Mouse (Mus musculus): Measurements from ENCODE around the gene Dnajc13. TPM values are rescaled to one million over a fixed set of nuclear protein-coding genes. Genes with fewer than 3 reads are reported as not detected.
A peak's percentile ranks its signal among the peaks of the same experiment; 100 is the strongest.

Dnajc13 gene
- 7.3 and 9.1 TPM in 2 replicates for polyA plus RNA-seq (2015; fragmentation: Nextera tagmentation; extraction: Ambion mirVana)

DNA sequence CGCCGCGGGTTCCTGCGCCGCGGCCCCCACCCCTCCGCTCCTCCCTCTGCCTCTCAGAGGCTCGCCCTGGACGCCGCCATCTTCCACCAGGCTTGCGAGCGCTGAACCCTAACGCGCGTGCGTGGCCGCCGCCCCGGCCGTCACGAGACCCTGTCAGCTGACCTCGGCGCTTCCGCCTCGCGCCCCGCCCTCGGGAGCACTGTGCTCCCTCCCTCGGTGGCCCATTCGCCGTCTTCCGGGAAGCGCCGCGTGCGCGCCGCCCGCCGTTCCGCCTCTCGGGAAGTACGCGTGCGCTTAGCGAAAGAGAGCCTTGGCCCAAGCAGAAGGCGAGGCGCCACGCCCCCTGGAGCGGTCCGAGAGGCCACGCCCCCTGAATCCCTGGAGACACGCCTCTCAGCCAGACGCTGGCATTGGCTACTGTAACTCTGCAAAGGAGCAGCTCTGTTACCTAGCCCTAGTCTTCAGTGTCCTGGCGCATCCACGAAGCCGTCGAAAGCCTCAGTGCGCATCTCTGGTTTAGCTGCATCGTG lies at the start of gene Dnajc13:
TSS of gene Dnajc13 (minus strand) at position 108 of the 530 bp plus-strand sequence.
- ATAC-seq (ENCODE audit: low read depth): peak; percentile 96
- peak within 1 kb of the TSS; percentile 89 for H3K4me3 ChIP-seq (ENCODE audit: low read depth, low read length)
- H3K4me1 ChIP-seq (ENCODE audit: control insufficient read depth, low read depth, low read length): peaks cover 16% of the 10 kb centered on the region
- peak within 1 kb of the TSS; percentile 83 for H3K9ac ChIP-seq (ENCODE audit: low read depth, low read length)
- peak within 1 kb of the TSS; percentile 79 for H3K27ac ChIP-seq (ENCODE audit: low read length)
- H3K4me2 ChIP-seq (ENCODE audit: low read depth, low read length): peak within 1 kb of the TSS; percentile 69
- under 1% methylated on average over 59 of the region's 60 CpGs for WGBS (ENCODE audit: insufficient replicate concordance)
- H3K9me3 ChIP-seq (replicated peaks; ENCODE audit: control insufficient read depth, low read length): no peaks in the 10 kb centered on the region
- no peaks in the 10 kb centered on the region for H3K36me3 ChIP-seq (ENCODE audit: control insufficient read depth, insufficient read depth)
- no peaks in the 10 kb centered on the region for H3K27me3 ChIP-seq (ENCODE audit: control insufficient read depth, insufficient read depth, low read depth, low read length)

DNA sequence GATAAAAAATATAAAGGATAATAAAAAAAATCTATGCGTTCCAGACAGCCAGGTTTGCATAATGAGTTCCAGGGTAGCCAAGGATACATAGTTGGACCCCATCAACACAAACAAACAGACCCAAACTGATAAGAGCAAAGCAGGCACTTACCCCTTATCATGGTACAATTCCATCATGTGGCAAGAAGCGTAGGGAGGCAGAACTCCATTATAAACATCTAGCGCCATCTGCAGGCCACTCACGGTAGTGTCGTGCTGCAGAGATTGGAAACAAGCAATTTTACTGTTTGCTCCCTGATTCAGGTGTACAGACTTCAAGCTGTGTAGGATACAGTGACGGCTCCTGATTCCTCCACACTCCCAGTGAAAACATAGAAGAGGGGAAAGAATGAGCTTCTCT lies 44.0 kb upstream of the Dnajc13 start:
- ATAC-seq (ENCODE audit: low read depth): no peak
- H3K9me3 ChIP-seq (replicated peaks; ENCODE audit: control insufficient read depth, low read length): no peaks in the 10 kb centered on the region
- H3K4me3 ChIP-seq (ENCODE audit: low read depth, low read length): no peak overlapping the region
- no peaks in the 10 kb centered on the region; the same call in 1 of the 2 replicates for H3K4me1 ChIP-seq (ENCODE audit: control insufficient read depth, low read depth, low read length)
- WGBS (ENCODE audit: insufficient replicate concordance): 13% methylated on average over 6 of the region's 6 CpGs
- no peak overlapping the region for H3K4me2 ChIP-seq (ENCODE audit: low read depth, low read length)
- H3K9ac ChIP-seq (ENCODE audit: low read depth, low read length): no peak overlapping the region
- no peaks in the 10 kb centered on the region for H3K27me3 ChIP-seq (ENCODE audit: control insufficient read depth, insufficient read depth, low read depth, low read length)
- no peak overlapping the region for H3K27ac ChIP-seq (ENCODE audit: low read length)
- no peaks in the 10 kb centered on the region for H3K36me3 ChIP-seq (ENCODE audit: control insufficient read depth, insufficient read depth)

DNA sequence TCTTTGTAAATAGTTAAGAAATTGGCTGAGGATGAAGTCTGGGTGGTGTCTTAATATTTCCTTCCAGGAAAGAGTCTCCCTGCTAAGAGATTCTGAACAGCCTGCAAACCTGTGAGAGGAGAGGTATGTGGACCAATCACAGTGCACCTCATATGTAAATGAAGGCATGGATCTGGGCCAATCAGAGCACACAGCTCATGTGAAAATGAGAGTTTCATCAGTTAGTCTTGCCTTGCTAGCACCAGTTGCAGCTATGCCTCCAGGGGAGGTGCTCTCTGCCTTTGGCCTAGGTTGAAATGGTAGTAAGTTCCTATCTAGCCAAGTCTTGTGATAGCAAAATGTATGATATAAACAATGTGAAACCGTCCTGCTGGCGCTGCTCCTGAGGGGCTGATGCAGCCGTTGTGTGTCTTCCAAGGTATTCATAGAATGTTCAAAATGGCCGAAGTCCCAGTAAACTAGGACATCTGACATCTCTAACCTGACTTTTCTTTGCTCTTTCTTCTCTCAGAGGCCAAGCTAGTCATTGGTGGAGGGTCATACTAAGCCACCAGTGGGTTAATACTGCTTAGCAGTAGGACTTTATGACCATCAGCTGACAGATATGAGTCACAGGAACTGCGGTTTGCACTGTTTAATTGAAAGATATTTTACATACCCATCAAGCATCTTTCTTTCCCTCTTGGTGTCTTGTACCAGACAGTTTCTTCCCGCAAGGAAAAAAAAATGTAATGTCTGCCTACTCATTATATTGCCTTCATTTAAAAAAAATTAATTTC lies 42.8 kb upstream of the Dnajc13 start:
- no peaks in the 10 kb centered on the region for H3K9me3 ChIP-seq (replicated peaks; ENCODE audit: control insufficient read depth, low read length)
- no peaks in the 10 kb centered on the region; the same call in 1 of the 2 replicates for H3K4me1 ChIP-seq (ENCODE audit: control insufficient read depth, low read depth, low read length)
- WGBS (ENCODE audit: insufficient replicate concordance): 71% methylated on average over 6 of the region's 6 CpGs
- H3K4me2 ChIP-seq (ENCODE audit: low read depth, low read length): no peak overlapping the region
- H3K27ac ChIP-seq (ENCODE audit: low read length): no peak overlapping the region
- H3K27me3 ChIP-seq (ENCODE audit: control insufficient read depth, insufficient read depth, low read depth, low read length): no peaks in the 10 kb centered on the region
- no peaks in the 10 kb centered on the region for H3K36me3 ChIP-seq (ENCODE audit: control insufficient read depth, insufficient read depth)
- no peak overlapping the region for H3K4me3 ChIP-seq (ENCODE audit: low read depth, low read length)
- no peak for ATAC-seq (ENCODE audit: low read depth)
- no peak overlapping the region for H3K9ac ChIP-seq (ENCODE audit: low read depth, low read length)

GRCm38 (mm10) chr9:104304800-104305199 lies 42.1 kb upstream of the Dnajc13 start:
- H3K9me3 ChIP-seq (replicated peaks; ENCODE audit: control insufficient read depth, low read length): no peaks in the 10 kb centered on the region
- no peaks in the 10 kb centered on the region for H3K27me3 ChIP-seq (ENCODE audit: control insufficient read depth, insufficient read depth, low read depth, low read length)
- no peaks in the 10 kb centered on the region for H3K36me3 ChIP-seq (ENCODE audit: control insufficient read depth, insufficient read depth)
- H3K27ac ChIP-seq (ENCODE audit: low read length): no peak overlapping the region
- ATAC-seq (ENCODE audit: low read depth): no peak
- no peak overlapping the region for H3K4me3 ChIP-seq (ENCODE audit: low read depth, low read length)
- no peak overlapping the region for H3K9ac ChIP-seq (ENCODE audit: low read depth, low read length)
- 55% methylated on average over 10 of the region's 10 CpGs for WGBS (ENCODE audit: insufficient replicate concordance)
- H3K4me1 ChIP-seq (ENCODE audit: control insufficient read depth, low read depth, low read length): no peaks in the 10 kb centered on the region; the same call in 1 of the 2 replicates
- no peak overlapping the region for H3K4me2 ChIP-seq (ENCODE audit: low read depth, low read length)

GRCm38 (mm10) chr9:104304376-104304775 lies 41.6 kb upstream of the Dnajc13 start:
- no peak overlapping the region for H3K9ac ChIP-seq (ENCODE audit: low read depth, low read length)
- H3K4me1 ChIP-seq (ENCODE audit: control insufficient read depth, low read depth, low read length): no peaks in the 10 kb centered on the region; the same call in 1 of the 2 replicates
- 55% methylated on average over 4 of the region's 4 CpGs for WGBS (ENCODE audit: insufficient replicate concordance)
- no peaks in the 10 kb centered on the region for H3K27me3 ChIP-seq (ENCODE audit: control insufficient read depth, insufficient read depth, low read depth, low read length)
- H3K36me3 ChIP-seq (ENCODE audit: control insufficient read depth, insufficient read depth): no peaks in the 10 kb centered on the region
- H3K4me3 ChIP-seq (ENCODE audit: low read depth, low read length): no peak overlapping the region
- no peak for ATAC-seq (ENCODE audit: low read depth)
- H3K4me2 ChIP-seq (ENCODE audit: low read depth, low read length): no peak overlapping the region
- H3K27ac ChIP-seq (ENCODE audit: low read length): no peak overlapping the region
- no peaks in the 10 kb centered on the region for H3K9me3 ChIP-seq (replicated peaks; ENCODE audit: control insufficient read depth, low read length)

- ATAC-seq (ENCODE audit: low read depth): no peak
- 58% methylated on average over 12 of the region's 12 CpGs for WGBS (ENCODE audit: insufficient replicate concordance)
- H3K9ac ChIP-seq (ENCODE audit: low read depth, low read length): no peak overlapping the region
- no peaks in the 10 kb centered on the region for H3K27me3 ChIP-seq (ENCODE audit: control insufficient read depth, insufficient read depth, low read depth, low read length)
- no peaks in the 10 kb centered on the region for H3K36me3 ChIP-seq (ENCODE audit: control insufficient read depth, insufficient read depth)
- H3K27ac ChIP-seq (ENCODE audit: low read length): no peak overlapping the region
- no peaks in the 10 kb centered on the region; the same call in 1 of the 2 replicates for H3K4me1 ChIP-seq (ENCODE audit: control insufficient read depth, low read depth, low read length)
- no peaks in the 10 kb centered on the region for H3K9me3 ChIP-seq (replicated peaks; ENCODE audit: control insufficient read depth, low read length)
- H3K4me2 ChIP-seq (ENCODE audit: low read depth, low read length): no peak overlapping the region
- no peak overlapping the region for H3K4me3 ChIP-seq (ENCODE audit: low read depth, low read length)
Measured at GRCm38 (mm10) chr9:104300569-104300968, 37.8 kb upstream of the Dnajc13 start.

- H3K4me2 ChIP-seq (ENCODE audit: low read depth, low read length): no peak overlapping the region
- H3K9me3 ChIP-seq (replicated peaks; ENCODE audit: control insufficient read depth, low read length): no peaks in the 10 kb centered on the region
- H3K4me1 ChIP-seq (ENCODE audit: control insufficient read depth, low read depth, low read length): no peaks in the 10 kb centered on the region
- ATAC-seq (ENCODE audit: low read depth): no peak
- H3K4me3 ChIP-seq (ENCODE audit: low read depth, low read length): no peak overlapping the region
- H3K36me3 ChIP-seq (ENCODE audit: control insufficient read depth, insufficient read depth): no peaks in the 10 kb centered on the region
- no peak overlapping the region for H3K9ac ChIP-seq (ENCODE audit: low read depth, low read length)
- 34% methylated on average over 3 of the region's 3 CpGs for WGBS (ENCODE audit: insufficient replicate concordance)
- H3K27me3 ChIP-seq (ENCODE audit: control insufficient read depth, insufficient read depth, low read depth, low read length): no peaks in the 10 kb centered on the region
- H3K27ac ChIP-seq (ENCODE audit: low read length): no peak overlapping the region
Measured at GRCm38 (mm10) chr9:104297041-104297440, 34.3 kb upstream of the Dnajc13 start.

DNA sequence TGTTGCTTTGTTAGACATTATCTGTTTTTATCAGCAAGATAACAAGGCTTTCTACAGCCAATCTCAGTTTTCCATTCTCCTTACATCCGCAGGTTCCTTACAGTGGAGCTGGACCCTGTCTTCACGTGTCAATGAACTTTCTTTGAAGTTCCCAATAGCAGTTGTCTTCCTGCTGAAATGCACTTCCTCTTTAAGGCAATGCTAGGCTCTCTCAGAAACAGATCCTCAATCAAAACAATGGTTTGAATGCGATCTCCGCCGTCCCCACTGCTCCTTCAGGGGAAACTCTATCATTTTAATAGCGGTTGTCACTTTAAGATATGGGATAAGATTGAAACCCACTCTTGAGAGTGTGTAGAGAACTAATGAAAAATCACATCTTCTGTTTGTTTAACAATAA lies 22.2 kb upstream of the Dnajc13 start:
- 38% methylated on average over 6 of the region's 6 CpGs for WGBS (ENCODE audit: insufficient replicate concordance)
- H3K36me3 ChIP-seq (ENCODE audit: control insufficient read depth, insufficient read depth): no peaks in the 10 kb centered on the region
- no peak overlapping the region for H3K4me2 ChIP-seq (ENCODE audit: low read depth, low read length)
- no peaks in the 10 kb centered on the region for H3K27me3 ChIP-seq (ENCODE audit: control insufficient read depth, insufficient read depth, low read depth, low read length)
- H3K27ac ChIP-seq (ENCODE audit: low read length): no peak overlapping the region
- no peaks in the 10 kb centered on the region for H3K4me1 ChIP-seq (ENCODE audit: control insufficient read depth, low read depth, low read length)
- no peak for ATAC-seq (ENCODE audit: low read depth)
- H3K4me3 ChIP-seq (ENCODE audit: low read depth, low read length): no peak overlapping the region
- H3K9me3 ChIP-seq (replicated peaks; ENCODE audit: control insufficient read depth, low read length): no peaks in the 10 kb centered on the region
- H3K9ac ChIP-seq (ENCODE audit: low read depth, low read length): no peak overlapping the region

DNA sequence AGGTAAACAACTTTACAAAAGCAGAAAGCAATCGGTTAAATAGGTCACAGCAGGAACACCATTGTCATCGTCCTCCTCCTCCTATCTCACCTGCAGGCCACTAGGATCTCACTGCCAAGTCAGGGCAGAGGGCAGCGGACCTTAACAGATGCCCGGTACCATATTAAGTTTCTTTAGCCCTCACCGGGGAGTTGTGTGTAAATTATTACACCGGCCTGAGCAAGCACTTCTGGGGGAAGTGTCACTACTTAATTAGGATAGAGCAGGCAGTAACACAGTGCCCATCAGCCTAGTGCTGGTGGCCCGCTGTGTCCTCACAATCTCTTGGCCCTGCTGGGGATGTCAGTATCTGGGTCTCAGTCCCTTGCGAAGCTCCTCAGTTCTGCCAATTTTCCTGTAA lies 19.8 kb upstream of the Dnajc13 start:
- Histone ChIP-seq H3K27ac (ENCODE audit: low read length) (no peak overlapping the region), H3K4me1 (ENCODE audit: control insufficient read depth, low read depth, low read length) (no peaks in the 10 kb centered on the region), H3K36me3 (ENCODE audit: control insufficient read depth, insufficient read depth) (no peaks in the 10 kb centered on the region), H3K4me3 (ENCODE audit: low read depth, low read length) (no peak overlapping the region), H3K9ac (ENCODE audit: low read depth, low read length) (no peak overlapping the region), H3K27me3 (ENCODE audit: control insufficient read depth, insufficient read depth, low read depth, low read length) (no peaks in the 10 kb centered on the region), H3K4me2 (ENCODE audit: low read depth, low read length) (no peak overlapping the region), H3K9me3 (replicated peaks; ENCODE audit: control insufficient read depth, low read length) (no peaks in the 10 kb centered on the region)
- ATAC-seq (ENCODE audit: low read depth): no peak
- WGBS (ENCODE audit: insufficient replicate concordance): 52% methylated on average over 8 of the region's 8 CpGs
